Mouse (Mus musculus): ENCODE measurements around the gene Cep152. TPM values are rescaled to one million over a fixed set of nuclear protein-coding genes. Genes with fewer than 3 reads are reported as not detected.

The Cep152 gene
- total and polyA plus RNA-seq, 2 experiments from 2014 or later: 1.0 to 1.1 TPM

DNA sequence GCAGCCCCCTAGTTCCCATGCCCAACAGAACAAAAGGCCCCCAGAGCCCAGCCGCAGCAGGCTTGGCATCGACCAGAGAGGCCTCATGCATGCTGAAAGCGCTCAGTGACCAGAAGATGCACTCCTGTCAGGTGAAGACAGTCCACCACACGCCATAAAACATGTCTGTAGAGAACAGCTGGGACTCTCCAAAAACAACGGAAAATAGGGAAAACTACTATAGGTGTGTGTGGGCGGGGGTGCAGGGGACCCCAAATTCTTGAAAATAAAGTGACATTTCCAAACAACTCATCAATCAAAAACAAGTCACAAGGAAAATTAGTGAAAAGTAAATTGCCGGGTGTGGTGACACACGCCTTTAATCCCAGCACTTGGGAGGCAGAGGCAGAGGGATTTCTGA is 62.5 kb downstream of the Cep152 start:
- no peak overlapping the region for H3K9ac ChIP-seq (replicated peaks; ENCODE audit: low read length, poor library complexity, severe bottlenecking)
- TF ChIP-seq CTCF (IDR thresholded peaks at IDR 0.05): no peak
- ATAC-seq (ENCODE audit: low FRiP score): no peak
- no peaks in the 10 kb centered on the region for H3K4me1 ChIP-seq (ENCODE audit: insufficient read depth, low read length)
- no peaks in the 10 kb centered on the region for H3K9me3 ChIP-seq (ENCODE audit: low read length)
- H3K4me2 ChIP-seq (ENCODE audit: low read depth, low read length, poor library complexity, severe bottlenecking): no peak overlapping the region
- no peak overlapping the region for H3K4me3 ChIP-seq (ENCODE audit: low read depth, low read length)
- 94% methylated on average over 8 of the region's 8 CpGs for WGBS
- H3K27ac ChIP-seq (ENCODE audit: low read depth, low read length): no peak overlapping the region
- DNase-seq (ENCODE audit: low spot score): no peak
- peaks cover 6% of the 10 kb centered on the region for H3K36me3 ChIP-seq (ENCODE audit: insufficient read depth, low read length)
- H3K27me3 ChIP-seq (ENCODE audit: insufficient read depth, low read length): no peaks in the 10 kb centered on the region

DNA sequence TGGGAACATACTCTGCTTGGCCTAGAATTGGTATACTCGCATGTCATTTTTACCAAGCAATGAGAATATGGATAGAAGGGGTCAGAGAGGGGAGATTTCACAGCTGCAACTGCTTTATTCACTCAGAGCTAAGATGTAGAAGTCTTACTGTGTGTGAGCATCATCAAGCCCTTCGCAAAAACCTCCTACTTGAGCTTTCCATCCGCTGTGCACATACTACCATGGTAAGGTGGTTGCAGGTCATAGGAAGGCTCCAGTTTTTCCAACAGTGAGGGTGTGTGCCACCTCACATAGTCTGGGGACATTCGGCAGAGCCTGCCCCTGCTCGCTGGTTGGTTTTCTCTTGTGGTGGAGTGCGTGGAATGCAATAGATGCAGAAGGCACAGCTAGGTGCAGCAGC is 64.9 kb downstream of the Cep152 start:
- ATAC-seq (ENCODE audit: low FRiP score) (no peak), DNase-seq (ENCODE audit: low spot score) (no peak)
- H3K36me3 ChIP-seq (ENCODE audit: insufficient read depth, low read length): no peaks in the 10 kb centered on the region; the same call in 1 of the 2 replicates
- H3K4me3 ChIP-seq (ENCODE audit: low read depth, low read length): no peak overlapping the region
- WGBS: 88% methylated on average over 6 of the region's 6 CpGs
- no peaks in the 10 kb centered on the region for H3K9me3 ChIP-seq (ENCODE audit: low read length)
- H3K27me3 ChIP-seq (ENCODE audit: insufficient read depth, low read length): no peaks in the 10 kb centered on the region
- H3K27ac ChIP-seq (ENCODE audit: low read depth, low read length): no peak overlapping the region
- no peaks in the 10 kb centered on the region for H3K4me1 ChIP-seq (ENCODE audit: insufficient read depth, low read length)
- no peak overlapping the region for H3K4me2 ChIP-seq (ENCODE audit: low read depth, low read length, poor library complexity, severe bottlenecking)
- no peak for TF ChIP-seq CTCF (IDR thresholded peaks at IDR 0.05)
- H3K9ac ChIP-seq (replicated peaks; ENCODE audit: low read length, poor library complexity, severe bottlenecking): no peak overlapping the region

DNA sequence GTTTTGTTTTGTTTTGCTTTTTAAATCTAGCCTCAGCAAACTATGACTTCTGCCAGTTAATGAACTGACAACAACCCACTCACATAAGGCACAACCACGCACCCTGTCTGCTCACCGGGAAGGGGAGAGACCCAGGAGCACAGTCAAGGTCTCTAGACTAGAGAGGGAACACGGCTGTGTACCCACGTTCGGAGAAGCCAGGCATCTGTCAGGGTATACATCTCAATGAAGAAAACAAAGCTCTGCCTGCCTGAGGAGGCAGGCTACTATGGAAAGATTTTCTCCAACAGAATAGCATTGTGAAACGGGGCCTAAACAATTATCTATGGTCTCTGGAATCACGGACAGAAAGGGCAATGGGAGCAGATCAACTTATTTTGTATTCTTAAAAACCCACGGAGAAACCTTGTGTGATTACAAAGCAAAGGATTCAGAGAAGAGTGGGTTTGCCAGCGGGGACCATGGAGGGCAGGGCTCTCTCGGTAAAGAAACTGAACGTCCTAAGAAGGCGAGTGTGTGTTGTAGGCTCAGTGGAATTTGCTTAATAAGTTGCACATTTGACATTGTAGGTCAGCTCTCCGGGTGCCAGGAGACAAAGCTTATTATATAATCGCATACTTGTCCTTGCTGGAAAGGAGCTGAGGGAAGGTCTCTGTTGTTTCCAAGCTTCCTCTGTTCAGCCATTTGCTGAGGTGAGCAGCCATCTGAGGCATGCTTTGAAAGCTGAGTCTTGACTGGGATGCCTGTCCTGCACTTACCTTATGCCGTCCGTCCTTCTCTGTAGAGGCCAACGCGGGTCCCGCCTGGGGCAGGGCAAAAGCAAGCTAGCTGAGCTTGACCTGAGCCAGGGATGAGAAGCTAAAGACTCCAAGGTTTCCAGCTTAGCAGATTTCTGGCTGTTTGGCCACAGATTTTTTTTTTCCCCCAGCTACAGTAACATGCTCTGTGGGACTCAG is 66.0 kb downstream of the Cep152 start:
- TF ChIP-seq CTCF (IDR thresholded peaks at IDR 0.05): no peak
- 25% methylated on average over 19 of the region's 19 CpGs for WGBS
- Histone ChIP-seq H3K27me3 (ENCODE audit: insufficient read depth, low read length) (no peaks in the 10 kb centered on the region), H3K4me2 (ENCODE audit: low read depth, low read length, poor library complexity, severe bottlenecking) (no peak overlapping the region), H3K9me3 (ENCODE audit: low read length) (no peaks in the 10 kb centered on the region), H3K4me3 (ENCODE audit: low read depth, low read length) (no peak overlapping the region), H3K36me3 (ENCODE audit: insufficient read depth, low read length) (no peaks in the 10 kb centered on the region), H3K9ac (replicated peaks; ENCODE audit: low read length, poor library complexity, severe bottlenecking) (no peak overlapping the region), H3K27ac (ENCODE audit: low read depth, low read length) (no peak overlapping the region), H3K4me1 (ENCODE audit: insufficient read depth, low read length) (no peaks in the 10 kb centered on the region)
- DNase-seq (ENCODE audit: low spot score): no peak
- ATAC-seq (ENCODE audit: low FRiP score): no peak

DNA sequence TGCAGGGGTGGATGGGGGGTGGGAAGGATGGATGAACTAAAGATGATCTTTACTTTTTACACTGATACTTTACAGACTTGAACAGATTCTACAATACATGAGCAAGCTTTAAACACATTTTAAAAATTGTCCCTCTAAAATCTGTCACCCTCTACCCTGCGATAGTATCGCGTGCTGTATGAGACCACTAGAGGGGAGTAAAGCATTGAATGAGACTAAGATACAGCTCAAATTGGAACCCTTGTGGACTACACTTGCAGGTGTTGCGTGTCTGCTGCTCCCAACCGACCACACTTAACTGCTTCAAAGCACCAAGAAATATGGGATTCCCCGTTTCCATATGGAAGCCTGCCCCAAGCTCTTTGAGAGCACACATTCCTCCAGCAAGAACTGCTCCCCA is 69.1 kb downstream of the Cep152 start:
- H3K9me3 ChIP-seq (ENCODE audit: low read length): no peaks in the 10 kb centered on the region
- ATAC-seq (ENCODE audit: low FRiP score) (no peak), DNase-seq (ENCODE audit: low spot score) (no peak)
- no peaks in the 10 kb centered on the region for H3K4me1 ChIP-seq (ENCODE audit: insufficient read depth, low read length)
- peak; percentile 47 for TF ChIP-seq CTCF (IDR thresholded peaks at IDR 0.05)
- no peaks in the 10 kb centered on the region for H3K36me3 ChIP-seq (ENCODE audit: insufficient read depth, low read length)
- H3K9ac ChIP-seq (replicated peaks; ENCODE audit: low read length, poor library complexity, severe bottlenecking): no peak overlapping the region
- H3K4me2 ChIP-seq (ENCODE audit: low read depth, low read length, poor library complexity, severe bottlenecking): no peak overlapping the region
- no peak overlapping the region for H3K27ac ChIP-seq (ENCODE audit: low read depth, low read length)
- no peak overlapping the region for H3K4me3 ChIP-seq (ENCODE audit: low read depth, low read length)
- WGBS: 83% methylated on average over 6 of the region's 6 CpGs
- no peaks in the 10 kb centered on the region for H3K27me3 ChIP-seq (ENCODE audit: insufficient read depth, low read length)

DNA sequence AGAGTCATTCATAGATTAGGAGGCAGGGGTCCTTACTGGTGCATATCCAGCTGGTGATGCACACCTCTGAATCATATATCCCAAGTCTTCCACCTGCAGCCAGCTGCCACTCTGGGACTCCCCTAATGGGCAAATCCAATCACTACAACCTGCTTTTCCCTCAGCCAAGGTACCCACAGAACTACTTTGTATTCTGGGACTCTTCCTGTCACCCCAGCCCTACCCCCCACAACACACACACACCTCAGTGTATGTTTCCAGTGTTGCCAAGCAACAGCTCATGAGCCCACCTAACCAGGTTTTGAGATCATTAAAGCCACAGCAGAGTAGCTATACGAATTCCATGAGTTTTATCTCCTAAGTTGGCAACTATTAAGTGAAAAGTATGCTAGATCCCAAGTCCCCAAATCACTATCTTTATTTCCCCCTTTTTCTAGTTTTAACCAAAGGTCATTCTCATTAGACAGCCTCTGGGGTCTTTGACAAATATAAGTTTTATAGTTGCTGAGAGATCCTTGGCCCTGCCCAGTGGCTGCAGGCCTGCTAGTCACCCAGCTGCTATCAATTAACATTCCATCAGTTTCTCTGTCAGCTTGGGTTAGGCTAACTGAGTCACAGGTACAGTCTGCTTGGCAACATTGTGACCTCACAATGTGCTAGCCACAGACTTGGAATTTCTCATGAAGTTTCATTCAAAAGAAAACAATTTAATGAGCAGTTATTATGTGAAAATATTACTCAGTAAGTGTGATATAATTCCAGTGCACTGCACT is 75.9 kb downstream of the Cep152 start:
- Histone ChIP-seq H3K4me1 (ENCODE audit: insufficient read depth, low read length) (no peaks in the 10 kb centered on the region), H3K36me3 (ENCODE audit: insufficient read depth, low read length) (no peaks in the 10 kb centered on the region), H3K9ac (replicated peaks; ENCODE audit: low read length, poor library complexity, severe bottlenecking) (no peak overlapping the region), H3K4me2 (ENCODE audit: low read depth, low read length, poor library complexity, severe bottlenecking) (no peak overlapping the region), H3K27ac (ENCODE audit: low read depth, low read length) (no peak overlapping the region), H3K4me3 (ENCODE audit: low read depth, low read length) (no peak overlapping the region), H3K27me3 (ENCODE audit: insufficient read depth, low read length) (no peaks in the 10 kb centered on the region), H3K9me3 (ENCODE audit: low read length) (no peaks in the 10 kb centered on the region)
- 74% methylated on average over 1 of the region's 1 CpGs for WGBS
- TF ChIP-seq CTCF (IDR thresholded peaks at IDR 0.05): no peak
- ATAC-seq (ENCODE audit: low FRiP score) (no peak), DNase-seq (ENCODE audit: low spot score) (no peak)

DNA sequence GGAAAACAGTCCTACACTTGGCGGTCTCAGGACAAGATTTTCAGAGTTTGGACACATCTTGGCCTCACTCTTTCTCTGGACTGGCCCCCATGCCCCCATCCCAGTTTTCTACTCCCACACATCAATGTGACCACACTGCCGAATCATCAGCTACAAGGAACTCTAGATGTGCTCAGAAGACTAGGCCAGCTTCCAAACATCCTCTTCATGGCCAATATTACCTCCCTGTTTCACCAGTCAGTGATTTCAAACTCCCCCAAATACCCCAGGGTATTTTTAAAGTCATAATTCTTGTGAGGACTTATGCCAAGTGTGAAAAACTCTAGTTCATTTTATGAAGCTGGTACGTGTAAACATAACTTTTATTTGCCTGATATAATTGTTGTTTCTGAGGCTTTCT is 79.9 kb downstream of the Cep152 start:
- H3K9ac ChIP-seq (replicated peaks; ENCODE audit: low read length, poor library complexity, severe bottlenecking): no peak overlapping the region
- ATAC-seq (ENCODE audit: low FRiP score) (no peak), DNase-seq (ENCODE audit: low spot score) (no peak)
- H3K4me3 ChIP-seq (ENCODE audit: low read depth, low read length): no peak overlapping the region
- H3K27me3 ChIP-seq (ENCODE audit: insufficient read depth, low read length): no peaks in the 10 kb centered on the region
- TF ChIP-seq CTCF (IDR thresholded peaks at IDR 0.05): no peak
- no peaks in the 10 kb centered on the region for H3K36me3 ChIP-seq (ENCODE audit: insufficient read depth, low read length)
- H3K9me3 ChIP-seq (ENCODE audit: low read length): no peaks in the 10 kb centered on the region
- no peak overlapping the region for H3K4me2 ChIP-seq (ENCODE audit: low read depth, low read length, poor library complexity, severe bottlenecking)
- H3K27ac ChIP-seq (ENCODE audit: low read depth, low read length): no peak overlapping the region
- H3K4me1 ChIP-seq (ENCODE audit: insufficient read depth, low read length): no peaks in the 10 kb centered on the region
- 85% methylated on average over 3 of the region's 3 CpGs for whole genome bisulfite sequencing

Measured in midbrain, postnatal 0 days (tissue).